Mouse (Mus musculus): ENCODE measurements around the gene Mamdc2. TPM values are rescaled to one million over a fixed set of nuclear protein-coding genes. Genes with fewer than 3 reads are reported as not detected.
A peak's percentile ranks its signal among the peaks of the same experiment; 100 is the strongest.

Gene Mamdc2
- polyA plus RNA-seq, 1 experiment from 2014 or later = 3.9 TPM

- Histone ChIP-seq H3K27me3 (ENCODE audit: control insufficient read depth, insufficient read depth, low read length) (no peaks in the 10 kb centered on the region), H3K36me3 (ENCODE audit: control insufficient read depth, insufficient read depth, low read length) (no peaks in the 10 kb centered on the region), H3K27ac (replicated peaks) (no peak overlapping the region), H3K4me3 (ENCODE audit: low read depth, low read length) (no peak overlapping the region), H3K4me1 (replicated peaks; ENCODE audit: control insufficient read depth, insufficient read depth) (no peaks in the 10 kb centered on the region; the same call in 1 of the 2 replicates), H3K4me2 (replicated peaks; ENCODE audit: low read depth) (no peak overlapping the region), H3K9ac (ENCODE audit: low read length) (no peak overlapping the region), H3K9me3 (ENCODE audit: control insufficient read depth, low read length) (no peaks in the 10 kb centered on the region)
- TF ChIP-seq CTCF (IDR thresholded peaks at IDR 0.05; ENCODE audit: low read depth) (no peak), EP300 (optimal IDR thresholded peaks at IDR 0.05) (no peak)
- 47% methylated on average over 13 of the region's 13 CpGs for WGBS
- no peak for DNase-seq (ENCODE audit: low spot score)
- ATAC-seq (ENCODE audit: low FRiP score, low TSS enrichment) = peak; percentile 71; the same call in 1 of the 2 replicates
Observed at GRCm38 (mm10) chr19:23351808-23352491, 96.3 kb downstream of the Mamdc2 start.

GRCm38 (mm10) chr19:23349930-23350329 is 98.3 kb downstream of the Mamdc2 start:
- H3K4me2 ChIP-seq (replicated peaks; ENCODE audit: low read depth) = no peak overlapping the region
- ATAC-seq (ENCODE audit: low FRiP score, low TSS enrichment) = no peak
- no peaks in the 10 kb centered on the region for H3K9me3 ChIP-seq (ENCODE audit: control insufficient read depth, low read length)
- TF ChIP-seq CTCF (IDR thresholded peaks at IDR 0.05; ENCODE audit: low read depth) (no peak), EP300 (optimal IDR thresholded peaks at IDR 0.05) (no peak)
- H3K27me3 ChIP-seq (ENCODE audit: control insufficient read depth, insufficient read depth, low read length) = no peaks in the 10 kb centered on the region
- WGBS = 46% methylated on average over 2 of the region's 2 CpGs
- H3K4me1 ChIP-seq (replicated peaks; ENCODE audit: control insufficient read depth, insufficient read depth) = no peaks in the 10 kb centered on the region; the same call in 1 of the 2 replicates
- H3K9ac ChIP-seq (ENCODE audit: low read length) = no peak overlapping the region
- H3K27ac ChIP-seq (replicated peaks) = no peak overlapping the region
- H3K36me3 ChIP-seq (ENCODE audit: control insufficient read depth, insufficient read depth, low read length) = no peaks in the 10 kb centered on the region
- H3K4me3 ChIP-seq (ENCODE audit: low read depth, low read length) = no peak overlapping the region
- DNase-seq (ENCODE audit: low spot score) = no peak

GRCm38 (mm10) chr19:23342782-23343181 is 105.5 kb downstream of the Mamdc2 start:
- H3K4me3 ChIP-seq (ENCODE audit: low read depth, low read length) = no peak overlapping the region
- no peak for DNase-seq (ENCODE audit: low spot score)
- no peaks in the 10 kb centered on the region for H3K4me1 ChIP-seq (replicated peaks; ENCODE audit: control insufficient read depth, insufficient read depth)
- H3K36me3 ChIP-seq (ENCODE audit: control insufficient read depth, insufficient read depth, low read length) = no peaks in the 10 kb centered on the region
- no peak overlapping the region for H3K4me2 ChIP-seq (replicated peaks; ENCODE audit: low read depth)
- TF ChIP-seq CTCF (IDR thresholded peaks at IDR 0.05; ENCODE audit: low read depth) (no peak), EP300 (optimal IDR thresholded peaks at IDR 0.05) (no peak)
- 79% methylated on average over 3 of the region's 3 CpGs for WGBS
- no peak for ATAC-seq (ENCODE audit: low FRiP score, low TSS enrichment)
- H3K9ac ChIP-seq (ENCODE audit: low read length) = no peak overlapping the region
- H3K27ac ChIP-seq (replicated peaks) = no peak overlapping the region
- H3K9me3 ChIP-seq (ENCODE audit: control insufficient read depth, low read length) = no peaks in the 10 kb centered on the region
- no peaks in the 10 kb centered on the region for H3K27me3 ChIP-seq (ENCODE audit: control insufficient read depth, insufficient read depth, low read length)

- H3K9ac ChIP-seq (ENCODE audit: low read length) = no peak overlapping the region
- no peak overlapping the region for H3K4me2 ChIP-seq (replicated peaks; ENCODE audit: low read depth)
- H3K27me3 ChIP-seq (ENCODE audit: control insufficient read depth, insufficient read depth, low read length) = no peaks in the 10 kb centered on the region
- H3K4me1 ChIP-seq (replicated peaks; ENCODE audit: control insufficient read depth, insufficient read depth) = no peaks in the 10 kb centered on the region
- DNase-seq (ENCODE audit: low spot score) (no peak), ATAC-seq (ENCODE audit: low FRiP score, low TSS enrichment) (no peak)
- no peak overlapping the region for H3K27ac ChIP-seq (replicated peaks)
- H3K36me3 ChIP-seq (ENCODE audit: control insufficient read depth, insufficient read depth, low read length) = no peaks in the 10 kb centered on the region
- TF ChIP-seq EP300 (optimal IDR thresholded peaks at IDR 0.05) (no peak), CTCF (IDR thresholded peaks at IDR 0.05; ENCODE audit: low read depth) (no peak)
- no peak overlapping the region for H3K4me3 ChIP-seq (ENCODE audit: low read depth, low read length)
- 82% methylated on average over 1 of the region's 1 CpGs for WGBS
- no peaks in the 10 kb centered on the region for H3K9me3 ChIP-seq (ENCODE audit: control insufficient read depth, low read length)
Observed at GRCm38 (mm10) chr19:23332883-23333282, 115.4 kb downstream of the Mamdc2 start.

DNA sequence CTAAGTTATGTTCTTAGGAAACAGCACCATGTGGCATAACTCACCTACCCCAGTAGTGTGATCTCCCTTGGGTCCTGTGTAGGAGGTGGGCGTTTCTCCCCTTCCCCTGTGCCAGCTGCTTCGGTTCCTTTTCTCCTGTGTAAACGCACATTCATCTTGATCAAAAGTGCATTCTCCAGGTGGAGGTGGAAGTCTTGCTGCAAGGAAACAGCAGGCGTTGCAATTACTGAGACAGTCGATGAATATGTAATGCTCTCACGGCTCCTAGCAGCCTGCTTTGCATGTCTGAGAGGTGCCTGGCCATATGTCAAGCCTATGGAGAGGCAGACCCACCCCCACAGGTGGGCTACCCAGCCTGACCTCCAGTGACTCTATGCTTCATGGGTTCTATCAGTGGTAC is 117.4 kb downstream of the Mamdc2 start:
- Histone ChIP-seq H3K9me3 (ENCODE audit: control insufficient read depth, low read length) (no peaks in the 10 kb centered on the region), H3K4me2 (replicated peaks; ENCODE audit: low read depth) (no peak overlapping the region), H3K9ac (ENCODE audit: low read length) (no peak overlapping the region), H3K4me1 (replicated peaks; ENCODE audit: control insufficient read depth, insufficient read depth) (no peaks in the 10 kb centered on the region), H3K4me3 (ENCODE audit: low read depth, low read length) (no peak overlapping the region), H3K36me3 (ENCODE audit: control insufficient read depth, insufficient read depth, low read length) (no peaks in the 10 kb centered on the region), H3K27ac (replicated peaks) (no peak overlapping the region), H3K27me3 (ENCODE audit: control insufficient read depth, insufficient read depth, low read length) (no peaks in the 10 kb centered on the region)
- TF ChIP-seq CTCF (IDR thresholded peaks at IDR 0.05; ENCODE audit: low read depth) (no peak), EP300 (optimal IDR thresholded peaks at IDR 0.05) (no peak)
- WGBS = 23% methylated on average over 6 of the region's 6 CpGs
- DNase-seq (ENCODE audit: low spot score) (no peak), ATAC-seq (ENCODE audit: low FRiP score, low TSS enrichment) (no peak)

- no peak overlapping the region for H3K27ac ChIP-seq (replicated peaks)
- TF ChIP-seq EP300 (optimal IDR thresholded peaks at IDR 0.05) (no peak), CTCF (IDR thresholded peaks at IDR 0.05; ENCODE audit: low read depth) (no peak)
- no peaks in the 10 kb centered on the region for H3K9me3 ChIP-seq (ENCODE audit: control insufficient read depth, low read length)
- H3K36me3 ChIP-seq (ENCODE audit: control insufficient read depth, insufficient read depth, low read length) = no peaks in the 10 kb centered on the region
- no peak overlapping the region for H3K4me2 ChIP-seq (replicated peaks; ENCODE audit: low read depth)
- H3K4me1 ChIP-seq (replicated peaks; ENCODE audit: control insufficient read depth, insufficient read depth) = no peaks in the 10 kb centered on the region; the same call in 1 of the 2 replicates
- ATAC-seq (ENCODE audit: low FRiP score, low TSS enrichment) (no peak), DNase-seq (ENCODE audit: low spot score) (no peak)
- 94% methylated on average over 2 of the region's 2 CpGs for WGBS
- no peak overlapping the region for H3K9ac ChIP-seq (ENCODE audit: low read length)
- no peaks in the 10 kb centered on the region for H3K27me3 ChIP-seq (ENCODE audit: control insufficient read depth, insufficient read depth, low read length)
- H3K4me3 ChIP-seq (ENCODE audit: low read depth, low read length) = no peak overlapping the region
Observed at GRCm38 (mm10) chr19:23329346-23329745, 118.9 kb downstream of the Mamdc2 start.
